Mouse (Mus musculus): ENCODE measurements at regions not wholly inside any gene's neighbourhood (a gene's known extent, or its start where the extent isn't known, plus 50 kb on each side); places are given as distances from the start of the nearest gene placed in this dataset.

GRCm38 (mm10) chr17:63575316-63576007 is 75.6 kb upstream of the Fbxl17 start:
- in situ Hi-C loops (cut with MboI, MseI): no loop called here

GRCm38 (mm10) chr17:63582870-63583269 is 83.1 kb upstream of the Fbxl17 start:
- in situ Hi-C loops (cut with MboI, MseI): no loop called here

GRCm38 (mm10) chr17:63607021-63607751 is 107.4 kb upstream of the Fbxl17 start:
- in situ Hi-C loops (cut with MboI, MseI): no loop called here

GRCm38 (mm10) chr17:63622726-63623125 is 122.9 kb upstream of the Fbxl17 start:
- in situ Hi-C loops (cut with MboI, MseI): no loop called here

- in situ Hi-C loops (cut with MboI, MseI): no loop called here
Observed at GRCm38 (mm10) chr17:63637598-63637997, 137.8 kb upstream of the Fbxl17 start.

GRCm38 (mm10) chr17:63644390-63644789 is 144.6 kb upstream of the Fbxl17 start:
- in situ Hi-C loops (cut with MboI, MseI): no loop called here

GRCm38 (mm10) chr17:63657687-63658086 is 157.9 kb upstream of the Fbxl17 start:
- in situ Hi-C loops (cut with MboI, MseI): loop anchor here (10.0 kb wide), 1 partner anchor 1457 kb away; no protein-coding TSS in a partner anchor

GRCm38 (mm10) chr17:63660841-63661481 is 161.1 kb upstream of the Fbxl17 start:
- in situ Hi-C loops (cut with MboI, MseI): no loop called here

GRCm38 (mm10) chr17:63661584-63661983 is 161.8 kb upstream of the Fbxl17 start:
- in situ Hi-C loops (cut with MboI, MseI): no loop called here

- in situ Hi-C loops (cut with MboI, MseI): no loop called here
Observed at GRCm38 (mm10) chr17:63662251-63662650, 162.4 kb upstream of the Fbxl17 start.

- in situ Hi-C loops (cut with MboI, MseI): no loop called here
Observed at GRCm38 (mm10) chr17:63676791-63677190, 177.0 kb upstream of the Fbxl17 start.

GRCm38 (mm10) chr17:63677996-63678657 is 178.3 kb upstream of the Fbxl17 start:
- in situ Hi-C loops (cut with MboI, MseI): no loop called here

- in situ Hi-C loops (cut with MboI, MseI): no loop called here
Observed at GRCm38 (mm10) chr17:63680479-63680878, 180.7 kb upstream of the Fbxl17 start.

GRCm38 (mm10) chr17:63683345-63683744 is 179.5 kb upstream of the Fer start:
- in situ Hi-C loops (cut with MboI, MseI): no loop called here

- in situ Hi-C loops (cut with MboI, MseI): no loop called here
Observed at GRCm38 (mm10) chr17:63684026-63684425, 178.8 kb upstream of the Fer start.

GRCm38 (mm10) chr17:63685956-63686355 is 176.9 kb upstream of the Fer start:
- in situ Hi-C loops (cut with MboI, MseI): no loop called here

- in situ Hi-C loops (cut with MboI, MseI): no loop called here
Observed at GRCm38 (mm10) chr17:63686361-63686760, 176.5 kb upstream of the Fer start.

GRCm38 (mm10) chr17:63689291-63689690 is 173.6 kb upstream of the Fer start:
- in situ Hi-C loops (cut with MboI, MseI): no loop called here

- in situ Hi-C loops (cut with MboI, MseI): no loop called here
Observed at GRCm38 (mm10) chr17:63690829-63691689, 171.8 kb upstream of the Fer start.

- in situ Hi-C loops (cut with MboI, MseI): no loop called here
Observed at GRCm38 (mm10) chr17:63691690-63691968, 171.2 kb upstream of the Fer start.

GRCm38 (mm10) chr17:63693274-63693673 is 169.6 kb upstream of the Fer start:
- in situ Hi-C loops (cut with MboI, MseI): no loop called here
